8 mouse cellular contexts compared by ENCODE assay signal in genomic region chr4:32951035-32951940, GRCm38 (mm10). TPM values are rescaled to one million over a fixed set of nuclear protein-coding genes. Genes with fewer than 3 reads are reported as not detected.
DNase-seq lines count a peak whose midpoint lies in the region; ATAC-seq lines count a peak whose summit lies in the region.

No protein-coding gene starts in this region.

- peak overlapping the region; percentile 86 for H3K4me3 ChIP-seq in heart, embryonic 16.5 days (ENCODE audit: low read length)
- H3K4me3 ChIP-seq in liver, embryonic 11.5 days (ENCODE audit: low read depth, low read length), result peak overlapping the region; percentile 76
- peak overlapping the region; percentile 74 for H3K4me3 ChIP-seq in stomach, embryonic 15.5 days (replicated peaks)

- H3K9ac ChIP-seq in heart, embryonic 16.5 days (ENCODE audit: low read length), result peak overlapping the region; percentile 83
- peak overlapping the region; percentile 64; the same call in 1 of the 2 replicates for H3K9ac ChIP-seq in liver, embryonic 11.5 days (ENCODE audit: low read depth, low read length)
- H3K9ac ChIP-seq in stomach, embryonic 15.5 days, result peak overlapping the region; percentile 50; the same call in 1 of the 2 replicates

- H3K9me3 ChIP-seq in heart, embryonic 16.5 days (replicated peaks; ENCODE audit: control insufficient read depth, low read length), result 0 out of 2 replicates have a peak, but pooled peaks cover 4% of the 10 kb centered on the region
- H3K9me3 ChIP-seq in liver, embryonic 11.5 days (ENCODE audit: control insufficient read depth, low read length), result no peaks in the 10 kb centered on the region
- H3K9me3 ChIP-seq in stomach, embryonic 15.5 days, result no peaks in the 10 kb centered on the region

- H3K36me3 ChIP-seq in heart, embryonic 16.5 days (ENCODE audit: control insufficient read depth, insufficient read depth), result no peaks in the 10 kb centered on the region
- no peaks in the 10 kb centered on the region for H3K36me3 ChIP-seq in liver, embryonic 11.5 days (ENCODE audit: control insufficient read depth, insufficient read depth, low read length)
- no peaks in the 10 kb centered on the region for H3K36me3 ChIP-seq in stomach, embryonic 15.5 days

- peak; percentile 29 for ATAC-seq in heart, embryonic 16.5 days (replicated peaks; ENCODE audit: extremely low read depth, insufficient read depth, low FRiP score)
- peak; percentile 31; the same call in 1 of the 2 replicates for ATAC-seq in erythroblast, adult 5-6 weeks (replicated peaks; ENCODE audit: low FRiP score, poor library complexity, severe bottlenecking)
- ATAC-seq in liver, embryonic 11.5 days (replicated peaks; ENCODE audit: low FRiP score), result peak; percentile 40; the same call in 1 of the 2 replicates
- no peak; the same call in 1 of the 2 replicates for ATAC-seq in stomach, embryonic 15.5 days (ENCODE audit: insufficient read depth, low FRiP score, low read depth)

- H3K27me3 ChIP-seq in heart, embryonic 16.5 days (ENCODE audit: control insufficient read depth, insufficient read depth, low read length), result no peaks in the 10 kb centered on the region
- H3K27me3 ChIP-seq in liver, embryonic 11.5 days (replicated peaks; ENCODE audit: control insufficient read depth, insufficient read depth, low read length), result peaks cover 40% of the 10 kb centered on the region
- peaks cover 8% of the 10 kb centered on the region; the same call in 1 of the 2 replicates for H3K27me3 ChIP-seq in stomach, embryonic 15.5 days (replicated peaks)

- no peak overlapping the region for H3K27ac ChIP-seq in heart, embryonic 16.5 days (ENCODE audit: low read length)
- H3K27ac ChIP-seq in liver, embryonic 11.5 days (ENCODE audit: low read depth, low read length), result no peak overlapping the region
- H3K27ac ChIP-seq in stomach, embryonic 15.5 days, result no peak overlapping the region

- DNase-seq in heart, adult 11 months, result no peak
- peak; percentile 29 for DNase-seq in MN1 (ENCODE audit: low spot score)
- DNase-seq in liver, embryonic 11.5 days (ENCODE audit: low spot score), result no peak
- DNase-seq in layer of hippocampus, adult 18-20 months (ENCODE audit: low spot score in 2 of 2), result no peak
- DNase-seq in lung, postnatal 36 days, result no peak

- WGBS in heart, embryonic 16.5 days, result 4% methylated on average over 34 of the region's 34 CpGs
- 6% methylated on average over 34 of the region's 34 CpGs for WGBS in liver, embryonic 11.5 days
- 7% methylated on average over 34 of the region's 34 CpGs for WGBS in stomach, embryonic 15.5 days

- H3K4me2 ChIP-seq in heart, embryonic 16.5 days (ENCODE audit: low read depth, low read length), result peak overlapping the region; percentile 92
- H3K4me2 ChIP-seq in liver, embryonic 11.5 days, result peak overlapping the region; percentile 100
- peak overlapping the region; percentile 99 for H3K4me2 ChIP-seq in stomach, embryonic 15.5 days

- peaks cover 21% of the 10 kb centered on the region for H3K4me1 ChIP-seq in heart, embryonic 16.5 days (ENCODE audit: control insufficient read depth, insufficient read depth, low read length)
- peaks cover 11% of the 10 kb centered on the region for H3K4me1 ChIP-seq in liver, embryonic 11.5 days (replicated peaks; ENCODE audit: control insufficient read depth, insufficient read depth, low read length)
- peaks cover 5% of the 10 kb centered on the region; the same call in 1 of the 2 replicates for H3K4me1 ChIP-seq in stomach, embryonic 15.5 days

RNA-seq across cellular contexts. Expression of gene Ankrd6, which starts 0.6 kb away (rescaled TPM):
- 4.7 and 5.6 TPM in 2 replicates for polyA plus RNA-seq in heart, embryonic 16.5 days (2015; fragmentation: Nextera tagmentation; extraction: Ambion mirVana)
- total RNA-seq in erythroblast, adult 5-6 weeks (2015; ENCODE audit: low replicate concordance), result 0.77 TPM in 1 of 2 replicates, not detected in the other
- 0.42 and 0.77 TPM in 2 replicates for total RNA-seq in erythroblast, adult 5-6 weeks (2017; ENCODE audit: low replicate concordance)
- polyA plus RNA-seq in liver, embryonic 11.5 days (2014; fragmentation: Nextera tagmentation; extraction: Ambion mirVana), result 3.0 and 3.4 TPM in 2 replicates
- 4.5 and 5.4 TPM in 2 replicates for polyA plus RNA-seq in stomach, embryonic 15.5 days (2015; fragmentation: Nextera tagmentation; extraction: Ambion mirVana)
- total RNA-seq in layer of hippocampus, adult 18-20 months (2021), result 10 to 100 TPM; 36.7 to 42.9 TPM

RNA-seq across cellular contexts. Expression of gene Rragd, which starts 31.5 kb away (rescaled TPM):
- polyA plus RNA-seq in heart, embryonic 16.5 days (2015; fragmentation: Nextera tagmentation; extraction: Ambion mirVana), result 41.9 and 44.7 TPM in 2 replicates
- 3.8 and 7.1 TPM in 2 replicates for total RNA-seq in erythroblast, adult 5-6 weeks (2015; ENCODE audit: low replicate concordance)
- total RNA-seq in erythroblast, adult 5-6 weeks (2017; ENCODE audit: low replicate concordance), result 10.0 and 19.5 TPM in 2 replicates
- polyA plus RNA-seq in liver, embryonic 11.5 days (2014; fragmentation: Nextera tagmentation; extraction: Ambion mirVana), result 4.6 and 4.9 TPM in 2 replicates
- 8.9 and 13.0 TPM in 2 replicates for polyA plus RNA-seq in stomach, embryonic 15.5 days (2015; fragmentation: Nextera tagmentation; extraction: Ambion mirVana)
- 10 to 100 TPM; 64.8 to 70.4 TPM for total RNA-seq in layer of hippocampus, adult 18-20 months (2021)
